Mouse (Mus musculus) R1 (cell line): ENCODE results near the gene Ms4a5.
"Not testable (repeated sequence)": the region's sequence is repeated elsewhere in the genome, so short reads cannot be mapped to it uniquely, and the experiment has no call there.

ENCODE experiments used
- DNase-seq: peaks from one replicate; pipeline ENCODE4 v3.0.0-alpha.2; 2018; ENCODE audit warnings: low read depth, low spot score

Gene Ms4a5

GRCm38 (mm10) chr19:11283773-11284172, at the start of gene Ms4a5:
Gene Ms4a5, minus strand, starts transcription at chr19:11283873.
- DNase-seq: no peak

GRCm38 (mm10) chr19:11321123-11321522, 37.5 kb upstream of the Ms4a5 start:
- no peak for DNase-seq

GRCm38 (mm10) chr19:11316786-11317185, 33.1 kb upstream of the Ms4a5 start:
- DNase-seq: peak; percentile 96

GRCm38 (mm10) chr19:11314354-11314753, 30.7 kb upstream of the Ms4a5 start, which contains the start of gene Ms4a14:
Gene Ms4a14, minus strand, starts transcription at chr19:11314454.
- DNase-seq: no peak

- no peak for DNase-seq
Observed at GRCm38 (mm10) chr19:11308888-11309287, 25.2 kb upstream of the Ms4a5 start.

- peak; percentile 98 for DNase-seq
Observed at GRCm38 (mm10) chr19:11299529-11299928, 15.9 kb upstream of the Ms4a5 start.

- peak; percentile 98 for DNase-seq
Observed at GRCm38 (mm10) chr19:11298939-11299338, 15.3 kb upstream of the Ms4a5 start.

- peak; percentile 69 for DNase-seq
Observed at GRCm38 (mm10) chr19:11293616-11294015, 9.9 kb upstream of the Ms4a5 start.

GRCm38 (mm10) chr19:11292990-11293389, 9.3 kb upstream of the Ms4a5 start:
- peak; percentile 82 for DNase-seq

- peak; percentile 62 for DNase-seq
Observed at GRCm38 (mm10) chr19:11280223-11280622, 3.5 kb downstream of the Ms4a5 start.

GRCm38 (mm10) chr19:11276431-11276830, 7.2 kb downstream of the Ms4a5 start:
- DNase-seq: no peak

GRCm38 (mm10) chr19:11266956-11267355, 16.7 kb downstream of the Ms4a5 start:
- DNase-seq: no peak

- no peak for DNase-seq
Observed at GRCm38 (mm10) chr19:11266052-11266845, 17.4 kb downstream of the Ms4a5 start, which contains the start of gene Ms4a1. Gene Ms4a1, minus strand, starts transcription at chr19:11266241.

GRCm38 (mm10) chr19:11264602-11265185, 19.0 kb downstream of the Ms4a5 start:
- no peak for DNase-seq

GRCm38 (mm10) chr19:11263549-11263948, 20.1 kb downstream of the Ms4a5 start:
- no peak for DNase-seq

GRCm38 (mm10) chr19:11262932-11263331, 20.7 kb downstream of the Ms4a5 start:
- not testable (repeated sequence) for DNase-seq

- DNase-seq: no peak
Observed at GRCm38 (mm10) chr19:11261522-11261921, 22.2 kb downstream of the Ms4a5 start.

- DNase-seq: no peak
Observed at GRCm38 (mm10) chr19:11244230-11244629, 39.4 kb downstream of the Ms4a5 start.

- DNase-seq: no peak
Observed at GRCm38 (mm10) chr19:11242560-11242959, 41.1 kb downstream of the Ms4a5 start.

- DNase-seq: no peak
Observed at GRCm38 (mm10) chr19:11235820-11236219, 47.9 kb downstream of the Ms4a5 start.

- no peak for DNase-seq
Observed at GRCm38 (mm10) chr19:11234921-11235735, 48.5 kb downstream of the Ms4a5 start.

- DNase-seq: no peak
Observed at GRCm38 (mm10) chr19:11234244-11234643, 49.4 kb downstream of the Ms4a5 start.
